Mouse (Mus musculus) heart, embryonic 10.5 days (tissue): Measurements from ENCODE around the gene Ephb3. TPM values are rescaled to one million over a fixed set of nuclear protein-coding genes. Genes with fewer than 3 reads are reported as not detected.

ENCODE experiments used
- DNase-seq: peaks from one replicate; pipeline ENCODE4 v3.0.0-alpha.2; 2017; ENCODE audit warnings: low spot score
- H3K27ac ChIP-seq: fragments of 300-500 bp; sonication (generic); 2 replicates; pipeline ENCODE4 v1.5.1; 2016; ENCODE audit warnings: mild to moderate bottlenecking
- H3K27me3 ChIP-seq: fragments of 300-500 bp; sonication (generic); 2 replicates; pipeline ENCODE4 v1.6.1; 2016; ENCODE audit warnings: mild to moderate bottlenecking; ENCODE audit not compliant: poor library complexity, insufficient read depth, severe bottlenecking
- H3K36me3 ChIP-seq: fragments of 300-500 bp; sonication (generic); 2 replicates; pipeline ENCODE4 v1.6.1; 2016; ENCODE audit warnings: mild to moderate bottlenecking, moderate library complexity
- H3K4me1 ChIP-seq: fragments of 300-500 bp; sonication (generic); 2 replicates; pipeline ENCODE4 v1.6.1; 2016; ENCODE audit warnings: mild to moderate bottlenecking
- H3K4me3 ChIP-seq: fragments of 300-500 bp; sonication (generic); 2 replicates; pipeline ENCODE4 v1.5.1; 2016; ENCODE audit warnings: mild to moderate bottlenecking, moderate library complexity
- H3K9me3 ChIP-seq: fragments of 300-500 bp; sonication (generic); 2 replicates; pipeline ENCODE4 v1.6.1; 2016; ENCODE audit warnings: mild to moderate bottlenecking, moderate library complexity
- WGBS: fragments of 180-500 bp; shearing (Covaris S2); methylation state at CpG from one replicate; pipeline ENCODE4 v1.1.7; 2016; 5-methylcytosine and 5-hydroxymethylcytosine counted together
- polyA plus RNA-seq: library from polyadenylated mRNA; unstranded; fragments of >200 nt; fragmentation: Nextera tagmentation; extraction: Ambion mirVana; gene quantifications from 2 replicates; pipeline ENCODE4 v1.2.1, GENCODE M21; 2016

Ephb3 gene
- polyA plus RNA-seq, 1 experiment from 2014 or later: 24.5 TPM

DNA sequence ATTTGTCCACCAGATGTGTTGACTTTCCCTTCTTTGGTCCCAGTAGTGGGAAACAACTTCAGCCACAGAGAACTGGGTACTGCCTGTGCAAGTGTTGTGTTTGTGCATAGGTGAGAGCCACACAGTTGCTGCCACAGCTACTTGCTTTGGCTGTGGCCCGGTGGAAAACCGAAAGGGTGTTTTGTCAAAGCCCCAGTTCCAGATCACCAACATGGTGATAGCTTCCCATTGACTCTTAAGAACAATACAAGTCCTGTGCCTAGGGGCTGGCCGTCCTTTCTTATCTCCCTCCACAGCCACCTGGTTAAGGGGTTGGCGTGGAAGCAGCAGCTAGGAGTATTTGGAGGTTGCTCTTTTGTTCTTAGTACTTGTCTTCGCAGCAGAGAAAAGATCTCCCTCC is 5.6 kb downstream of the Ephb3 start:
- DNase-seq: no peak
- Histone ChIP-seq H3K36me3 (peaks cover 28% of the 10 kb centered on the region), H3K4me3 (peak overlapping the region; percentile 56), H3K27me3 (no peaks in the 10 kb centered on the region), H3K4me1 (peaks cover 93% of the 10 kb centered on the region), H3K27ac (peak overlapping the region; percentile 88), H3K9me3 (no peaks in the 10 kb centered on the region)
- 4% methylated on average over 5 of the region's 5 CpGs for WGBS

DNA sequence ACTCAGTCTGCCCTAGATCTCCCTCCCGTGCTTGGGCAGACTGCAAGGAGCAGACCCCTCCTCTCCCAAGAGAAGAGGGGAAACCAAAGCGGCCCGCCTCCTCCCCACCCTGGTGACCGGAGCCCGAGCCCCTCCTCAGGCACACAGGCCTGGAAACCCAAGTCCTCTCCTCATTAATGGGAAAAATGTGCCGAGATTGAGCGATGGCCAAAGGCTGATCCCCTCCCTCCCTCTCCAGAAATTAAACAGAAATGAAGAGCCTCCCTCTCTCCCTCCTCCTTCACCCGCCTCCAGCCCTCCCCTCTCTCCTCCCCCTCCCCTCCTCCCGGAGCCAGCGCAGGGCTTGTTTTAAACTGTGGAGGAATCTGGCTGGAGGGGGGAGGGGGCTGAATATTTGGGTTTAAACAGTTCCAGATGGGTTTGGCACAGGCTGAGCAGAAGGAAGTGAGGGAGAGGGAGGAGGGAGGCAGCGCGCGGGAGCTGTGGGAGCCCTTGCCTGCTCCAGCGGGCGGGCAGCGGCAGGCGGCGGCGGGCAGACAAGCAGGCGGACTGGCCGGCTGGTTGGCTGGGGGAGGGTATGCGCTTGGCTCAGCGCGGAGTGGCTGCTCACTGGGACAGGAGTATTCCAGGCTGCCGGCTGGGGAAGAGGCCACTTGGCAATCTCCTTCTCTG is 6.2 kb downstream of the Ephb3 start:
- Histone ChIP-seq H3K27me3 (no peaks in the 10 kb centered on the region), H3K4me1 (peaks cover 95% of the 10 kb centered on the region), H3K36me3 (peaks cover 32% of the 10 kb centered on the region), H3K9me3 (no peaks in the 10 kb centered on the region), H3K27ac (peak overlapping the region; percentile 88), H3K4me3 (peak overlapping the region; percentile 56)
- WGBS: under 1% methylated on average over 25 of the region's 25 CpGs
- peak; percentile 90 for DNase-seq

DNA sequence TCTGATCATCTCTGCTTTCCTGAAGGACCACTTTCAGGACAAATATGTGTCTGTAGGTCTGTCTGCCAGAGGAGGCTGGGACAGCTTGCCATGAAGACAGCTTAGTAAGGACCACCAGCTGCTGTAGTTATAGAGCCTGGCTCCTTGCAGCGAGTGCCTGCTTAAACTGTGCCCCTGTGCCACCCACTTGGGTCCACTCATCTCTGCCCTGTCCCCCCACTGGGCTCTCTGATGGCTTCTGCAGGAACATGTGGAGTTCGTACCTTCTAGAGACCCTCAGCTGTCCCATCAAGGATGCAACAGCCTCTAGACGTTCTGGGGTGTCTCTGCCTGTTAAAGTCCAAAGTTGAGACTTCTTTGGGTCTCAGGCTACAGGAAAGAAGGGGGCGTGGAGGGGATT is 6.9 kb downstream of the Ephb3 start:
- Histone ChIP-seq H3K4me3 (peak overlapping the region; percentile 56), H3K36me3 (peaks cover 32% of the 10 kb centered on the region), H3K27ac (peak overlapping the region; percentile 88), H3K4me1 (peaks cover 95% of the 10 kb centered on the region), H3K9me3 (no peaks in the 10 kb centered on the region), H3K27me3 (no peaks in the 10 kb centered on the region)
- no peak for DNase-seq
- 51% methylated on average over 4 of the region's 4 CpGs for WGBS

DNA sequence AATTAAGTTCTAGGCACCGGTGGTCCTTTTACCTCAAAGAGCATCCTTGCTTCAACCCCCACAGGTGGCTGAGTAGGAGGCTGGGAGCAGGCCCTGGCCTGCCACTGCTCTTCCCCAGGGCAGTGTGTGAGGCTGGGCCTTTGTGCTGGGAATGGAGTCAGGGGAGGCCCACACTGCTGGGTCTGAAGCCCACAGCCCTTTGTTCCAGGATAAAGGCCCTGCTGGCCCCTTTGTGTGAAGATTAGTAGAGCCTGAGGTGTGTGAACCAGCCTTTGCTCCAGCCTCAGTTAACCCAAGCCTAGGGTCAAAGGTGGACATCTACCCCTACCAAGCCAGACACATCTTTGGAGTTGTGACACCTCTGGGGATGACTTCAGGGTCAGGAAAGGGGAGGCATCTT is 7.8 kb downstream of the Ephb3 start:
- 29% methylated on average over 1 of the region's 1 CpGs for WGBS
- Histone ChIP-seq H3K27ac (peak overlapping the region; percentile 70), H3K4me1 (peaks cover 95% of the 10 kb centered on the region), H3K9me3 (no peaks in the 10 kb centered on the region), H3K4me3 (no peak overlapping the region), H3K36me3 (peaks cover 40% of the 10 kb centered on the region), H3K27me3 (no peaks in the 10 kb centered on the region)
- no peak for DNase-seq

DNA sequence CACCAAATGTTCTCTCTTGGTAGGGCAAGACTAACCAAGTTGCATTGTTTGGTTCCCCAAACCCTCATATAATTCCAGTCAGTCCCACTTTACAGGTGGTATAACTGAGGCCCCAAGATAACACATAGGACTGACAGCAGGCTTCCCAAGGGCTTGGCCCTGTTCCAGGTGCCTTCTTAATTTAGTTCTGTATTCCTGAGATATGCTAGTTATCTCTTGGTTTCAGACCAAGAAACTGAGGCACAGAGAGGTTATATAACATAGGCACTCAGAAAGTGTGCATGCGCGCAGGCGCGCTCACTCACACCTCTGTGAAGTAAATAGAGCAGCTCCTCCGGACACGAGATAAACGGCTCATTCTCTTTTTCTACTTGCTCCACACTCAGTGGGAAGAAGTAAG is 9.4 kb downstream of the Ephb3 start:
- no peaks in the 10 kb centered on the region for H3K9me3 ChIP-seq
- WGBS: 89% methylated on average over 7 of the region's 7 CpGs
- H3K36me3 ChIP-seq: peaks cover 52% of the 10 kb centered on the region
- peak overlapping the region; percentile 81; the same call in 1 of the 2 replicates for H3K27ac ChIP-seq
- no peaks in the 10 kb centered on the region for H3K27me3 ChIP-seq
- peaks cover 82% of the 10 kb centered on the region for H3K4me1 ChIP-seq
- H3K4me3 ChIP-seq: no peak overlapping the region
- no peak for DNase-seq

DNA sequence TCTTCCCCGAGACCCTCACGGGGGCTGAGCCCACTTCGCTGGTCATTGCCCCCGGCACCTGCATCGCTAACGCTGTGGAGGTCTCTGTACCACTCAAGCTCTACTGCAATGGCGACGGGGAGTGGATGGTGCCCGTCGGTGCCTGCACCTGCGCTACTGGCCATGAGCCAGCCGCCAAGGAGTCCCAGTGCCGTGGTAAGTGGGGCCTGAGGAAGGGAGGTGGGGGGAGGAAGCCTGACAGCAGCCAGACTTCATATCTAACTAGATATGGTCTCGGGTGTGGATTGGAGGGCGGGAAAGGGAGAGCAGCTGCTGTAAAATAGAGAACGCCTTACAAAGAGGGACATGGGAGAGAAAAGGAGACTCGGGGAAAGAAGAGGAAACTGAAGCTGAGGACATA is 10.2 kb downstream of the Ephb3 start:
- H3K4me1 ChIP-seq: peaks cover 82% of the 10 kb centered on the region

DNA sequence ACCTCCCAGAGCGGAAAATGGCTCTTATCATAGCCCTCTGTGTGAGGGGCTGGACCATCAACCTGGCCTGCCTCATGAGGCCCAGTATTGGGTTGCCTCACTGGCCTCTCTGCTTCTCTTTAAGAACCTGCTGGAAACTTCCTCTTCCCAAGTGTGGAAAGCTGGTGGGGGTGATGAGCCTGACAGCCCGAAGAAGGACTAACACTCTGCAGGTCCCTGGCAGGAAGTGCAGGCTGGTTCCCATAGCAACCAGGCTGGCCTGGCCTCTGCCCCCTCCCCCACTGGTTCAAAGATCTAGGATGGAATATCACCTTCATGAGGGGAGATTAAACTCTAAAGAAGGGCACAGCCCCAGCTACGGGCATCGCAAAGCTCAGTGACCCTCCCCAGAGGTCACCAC is 11.5 kb downstream of the Ephb3 start:
- Histone ChIP-seq H3K27ac (peak overlapping the region; percentile 81), H3K9me3 (no peaks in the 10 kb centered on the region), H3K4me3 (peak overlapping the region; percentile 24), H3K4me1 (peaks cover 72% of the 10 kb centered on the region), H3K36me3 (peaks cover 65% of the 10 kb centered on the region), H3K27me3 (no peaks in the 10 kb centered on the region)
- 8% methylated on average over 4 of the region's 4 CpGs for whole genome bisulfite sequencing
- DNase-seq: peak; percentile 95

More for the DNA sequence above, 10.2 kb downstream of the Ephb3 start:
- H3K4me3 ChIP-seq: peak overlapping the region; percentile 37
- 39% methylated on average over 17 of the region's 17 CpGs for WGBS
- DNase-seq: no peak
- peak overlapping the region; percentile 81 for H3K27ac ChIP-seq
- no peaks in the 10 kb centered on the region for H3K27me3 ChIP-seq
- no peaks in the 10 kb centered on the region for H3K9me3 ChIP-seq
- peaks cover 53% of the 10 kb centered on the region for H3K36me3 ChIP-seq

DNA sequence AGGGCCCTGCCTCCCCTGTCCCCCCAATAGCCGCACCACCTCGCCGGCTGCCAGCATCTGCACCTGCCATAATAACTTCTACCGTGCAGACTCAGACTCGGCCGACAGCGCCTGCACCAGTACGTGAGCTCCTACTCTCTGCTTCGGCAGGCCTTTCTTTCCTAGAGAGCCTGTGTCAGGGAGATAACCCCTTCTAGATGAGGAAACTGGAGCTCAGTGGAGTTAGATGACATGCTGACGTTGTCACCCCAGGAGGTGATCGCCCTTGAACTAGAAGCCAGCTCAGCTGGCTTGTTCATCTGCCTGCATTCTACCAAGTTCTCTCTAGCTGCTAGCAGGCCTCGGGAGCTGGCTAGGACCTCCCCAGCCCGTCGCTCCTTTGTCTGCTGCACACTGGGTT is 12.7 kb downstream of the Ephb3 start:
- Histone ChIP-seq H3K9me3 (no peaks in the 10 kb centered on the region), H3K27ac (peak overlapping the region; percentile 81), H3K4me3 (0 out of 2 replicates have a peak overlapping the region, but pooled peaks have one; percentile 24)

DNA sequence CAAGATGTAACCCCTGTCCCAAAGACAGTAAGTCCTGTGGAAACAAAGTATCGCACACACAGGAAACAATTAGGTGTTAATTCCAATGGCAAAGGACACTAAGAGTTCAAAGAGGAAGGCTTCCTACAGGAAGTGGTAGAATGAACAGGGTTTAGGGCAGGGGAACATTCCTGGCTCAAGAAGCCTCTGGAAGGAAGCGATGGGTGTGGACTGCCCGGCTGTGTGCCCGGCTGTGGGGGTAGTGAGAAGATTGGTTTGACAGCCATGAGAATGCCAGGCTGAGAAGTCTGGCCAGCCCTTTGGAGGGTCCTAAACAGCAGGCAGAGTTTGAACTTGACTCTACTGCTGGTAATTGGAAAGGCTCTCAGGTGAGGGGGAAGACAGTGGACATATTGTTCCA is 15.1 kb downstream of the Ephb3 start:
- peaks cover 88% of the 10 kb centered on the region for H3K36me3 ChIP-seq
- no peak overlapping the region for H3K4me3 ChIP-seq
- no peak overlapping the region for H3K27ac ChIP-seq
- peaks cover 68% of the 10 kb centered on the region for H3K4me1 ChIP-seq
- H3K27me3 ChIP-seq: no peaks in the 10 kb centered on the region
- no peak for DNase-seq
- H3K9me3 ChIP-seq: no peaks in the 10 kb centered on the region
- WGBS: 81% methylated on average over 4 of the region's 4 CpGs

More for the DNA sequence above, 12.7 kb downstream of the Ephb3 start:
- no peak for DNase-seq
- Histone ChIP-seq H3K36me3 (peaks cover 77% of the 10 kb centered on the region), H3K4me1 (peaks cover 66% of the 10 kb centered on the region), H3K27me3 (no peaks in the 10 kb centered on the region)
- 66% methylated on average over 14 of the region's 14 CpGs for WGBS

DNA sequence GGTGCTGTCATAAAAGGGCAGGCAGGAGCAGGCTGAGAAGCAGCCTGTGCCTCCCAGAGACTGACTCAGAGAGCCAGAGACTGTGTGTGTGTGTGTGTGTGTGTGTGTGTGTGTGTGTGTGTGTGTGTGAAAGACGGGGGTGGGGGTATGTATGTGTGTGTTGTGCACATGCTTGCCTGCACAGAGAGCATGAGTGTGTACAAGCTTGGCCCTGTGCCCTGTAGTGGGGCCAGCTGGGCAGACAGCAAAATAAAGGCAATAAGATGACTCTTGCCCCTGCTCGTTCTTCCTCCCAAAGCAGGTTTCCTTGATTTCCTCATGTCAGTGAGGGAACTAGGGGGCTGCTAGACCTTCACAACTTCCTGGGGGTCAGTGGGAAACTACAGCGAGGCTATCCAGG is 18.5 kb downstream of the Ephb3 start:
- H3K27me3 ChIP-seq: no peaks in the 10 kb centered on the region
- peaks cover 52% of the 10 kb centered on the region for H3K4me1 ChIP-seq
- peaks cover 70% of the 10 kb centered on the region for H3K36me3 ChIP-seq
- no peak for DNase-seq
- H3K4me3 ChIP-seq: no peak overlapping the region
- H3K9me3 ChIP-seq: no peaks in the 10 kb centered on the region
- 80% methylated on average over 3 of the region's 3 CpGs for WGBS
- peak overlapping the region; percentile 33; the same call in 1 of the 2 replicates for H3K27ac ChIP-seq

DNA sequence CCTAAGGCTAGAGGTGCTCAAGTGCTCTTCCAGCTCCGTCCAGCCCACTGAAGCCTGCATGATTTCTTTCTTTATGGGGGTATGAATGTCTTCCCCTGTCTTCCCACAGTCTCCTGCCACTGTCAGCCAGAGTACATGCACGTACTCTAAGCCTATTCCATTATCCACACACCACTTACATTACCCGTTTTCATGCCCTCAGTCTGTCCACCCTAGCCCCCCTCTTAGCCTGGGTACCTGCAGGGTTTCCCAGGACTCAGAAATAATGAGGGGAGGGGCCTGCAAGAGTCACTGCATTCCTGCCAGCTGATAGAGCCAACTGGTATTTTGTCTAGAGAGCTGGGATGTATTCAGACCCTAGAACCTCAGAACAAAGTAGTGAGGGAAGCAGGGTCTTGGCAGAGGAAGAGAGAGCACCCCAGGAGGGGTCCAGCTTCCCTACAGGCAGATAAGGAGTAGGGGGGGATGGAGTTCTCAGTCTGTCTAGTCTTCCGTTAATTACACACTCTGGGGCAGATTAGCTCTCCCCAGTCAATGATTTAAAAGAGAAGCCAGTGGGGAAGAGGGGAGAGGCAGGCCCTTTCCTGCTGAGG is 20.2 kb downstream of the Ephb3 start:
- Histone ChIP-seq H3K4me1 (peaks cover 44% of the 10 kb centered on the region), H3K4me3 (no peak overlapping the region), H3K36me3 (peaks cover 53% of the 10 kb centered on the region), H3K27ac (peak overlapping the region; percentile 56; the same call in 1 of the 2 replicates), H3K9me3 (no peaks in the 10 kb centered on the region), H3K27me3 (no peaks in the 10 kb centered on the region)
- no peak for DNase-seq
- 35% methylated on average over 4 of the region's 4 CpGs for WGBS

DNA sequence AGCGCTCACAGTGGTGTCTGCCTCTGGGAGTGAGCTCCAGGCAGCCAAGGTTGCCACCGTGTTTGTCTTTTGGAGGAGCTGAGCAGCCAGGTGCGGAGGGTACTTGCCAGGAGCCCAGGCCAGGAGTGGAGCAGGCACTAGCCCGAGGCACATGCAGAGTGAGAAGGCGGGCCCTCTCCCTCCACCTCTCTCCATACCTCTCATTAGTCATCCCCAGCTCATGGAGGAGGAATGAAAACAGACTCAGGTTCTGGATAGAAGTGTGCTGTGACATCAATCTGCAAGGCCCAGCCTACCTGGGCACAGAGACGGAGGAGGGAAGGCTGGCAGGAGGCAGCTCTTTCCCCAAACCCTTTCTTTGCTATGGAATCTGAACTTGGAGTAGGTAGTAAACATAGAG is 22.1 kb downstream of the Ephb3 start:
- Histone ChIP-seq H3K4me3 (no peak overlapping the region), H3K9me3 (no peaks in the 10 kb centered on the region), H3K4me1 (peaks cover 36% of the 10 kb centered on the region), H3K27ac (peak overlapping the region; percentile 37; the same call in 1 of the 2 replicates), H3K27me3 (peaks cover 6% of the 10 kb centered on the region; the same call in 1 of the 2 replicates), H3K36me3 (peaks cover 34% of the 10 kb centered on the region)
- 67% methylated on average over 6 of the region's 6 CpGs for WGBS
- no peak for DNase-seq

DNA sequence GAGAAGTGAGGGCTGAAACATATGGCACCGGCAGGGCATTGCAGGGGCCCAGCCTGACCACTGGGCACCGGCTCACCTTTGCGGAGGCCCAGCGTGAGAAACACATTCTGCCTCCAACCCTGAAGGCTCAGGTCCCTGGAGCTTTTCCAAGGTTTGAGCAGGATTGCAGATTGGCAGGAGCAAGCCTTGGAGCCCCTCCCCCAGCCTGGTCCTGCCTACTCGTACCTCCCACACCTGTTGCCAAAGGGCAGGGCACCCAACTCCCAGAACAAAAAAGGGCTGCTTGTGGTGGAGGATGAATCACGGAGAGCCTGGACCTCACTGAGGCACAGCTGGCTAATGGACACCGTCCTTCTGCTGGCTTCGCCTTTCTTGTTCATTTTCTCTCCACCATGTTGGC is 30.6 kb downstream of the Ephb3 start:
- H3K27me3 ChIP-seq: peaks cover 16% of the 10 kb centered on the region; the same call in 1 of the 2 replicates
- H3K27ac ChIP-seq: no peak overlapping the region
- WGBS: 61% methylated on average over 8 of the region's 8 CpGs
- peaks cover 36% of the 10 kb centered on the region for H3K4me1 ChIP-seq
- H3K9me3 ChIP-seq: no peaks in the 10 kb centered on the region
- no peak overlapping the region for H3K4me3 ChIP-seq
- no peak for DNase-seq
- H3K36me3 ChIP-seq: no peaks in the 10 kb centered on the region
